In genomic region chr5:53379612-53380011, GRCm38 (mm10) we compare ENCODE assay signal across 8 mouse cellular contexts.
DNase-seq lines count a peak whose midpoint lies in the region; ATAC-seq and TF ChIP-seq lines count a peak whose summit lies in the region.

No protein-coding gene starts in this region.

- no peak for TF ChIP-seq EP300 in lung, postnatal 0 days (IDR thresholded peaks at IDR 0.05)

- peak; percentile 56 for DNase-seq in lung, postnatal 0 days (ENCODE audit: low spot score)
- no peak for DNase-seq in lung, postnatal 14 days
- peak; percentile 51 for DNase-seq in kidney, postnatal 0 days (ENCODE audit: low spot score)
- DNase-seq in right cerebral cortex, postnatal 25 days, result no peak
- DNase-seq in adrenal gland, adult 8-10 months, result no peak
- no peak for DNase-seq in Muller cell, postnatal 12 days (ENCODE audit: inconsistent ontology term)

- peak; percentile 36; the same call in 1 of the 2 replicates for ATAC-seq in lung, postnatal 0 days
- peak; percentile 90 for ATAC-seq in kidney, postnatal 0 days (replicated peaks; ENCODE audit: low FRiP score, low read depth)
- ATAC-seq in neural tube, embryonic 13.5 days (ENCODE audit: low read depth), result peak; percentile 70

- no peak overlapping the region for H3K4me2 ChIP-seq in lung, postnatal 0 days (replicated peaks; ENCODE audit: low read depth, low read length)
- H3K4me2 ChIP-seq in kidney, postnatal 0 days (ENCODE audit: low read length), result no peak overlapping the region
- 0 out of 2 replicates have a peak overlapping the region, but pooled peaks have one; percentile 16 for H3K4me2 ChIP-seq in neural tube, embryonic 13.5 days

- no peaks in the 10 kb centered on the region for H3K9me3 ChIP-seq in lung, postnatal 0 days (ENCODE audit: low read length)
- no peaks in the 10 kb centered on the region for H3K9me3 ChIP-seq in kidney, postnatal 0 days (replicated peaks; ENCODE audit: low read length)
- no peaks in the 10 kb centered on the region for H3K9me3 ChIP-seq in neural tube, embryonic 13.5 days

- TF ChIP-seq POLR2A in embryonic fibroblast, embryonic 13.5 days (IDR thresholded peaks at IDR 0.05; ENCODE audit: low read depth, low read length), result no peak

- H3K4me1 ChIP-seq in lung, postnatal 0 days (ENCODE audit: insufficient read depth, low read depth, low read length), result no peaks in the 10 kb centered on the region
- peaks cover 16% of the 10 kb centered on the region for H3K4me1 ChIP-seq in embryonic fibroblast, embryonic 13.5 days (ENCODE audit: control insufficient read depth, insufficient read depth, low read length)
- no peaks in the 10 kb centered on the region for H3K4me1 ChIP-seq in kidney, postnatal 0 days (replicated peaks; ENCODE audit: insufficient read depth, low read length)
- H3K4me1 ChIP-seq in neural tube, embryonic 13.5 days (replicated peaks), result peaks cover 10% of the 10 kb centered on the region

- no peaks in the 10 kb centered on the region for H3K36me3 ChIP-seq in lung, postnatal 0 days (ENCODE audit: insufficient read depth, low read length)
- H3K36me3 ChIP-seq in kidney, postnatal 0 days (ENCODE audit: insufficient read depth, low read length), result no peaks in the 10 kb centered on the region
- no peaks in the 10 kb centered on the region for H3K36me3 ChIP-seq in neural tube, embryonic 13.5 days

- H3K27me3 ChIP-seq in lung, postnatal 0 days (replicated peaks; ENCODE audit: insufficient read depth, low read length), result no peaks in the 10 kb centered on the region
- no peaks in the 10 kb centered on the region for H3K27me3 ChIP-seq in kidney, postnatal 0 days (ENCODE audit: insufficient read depth, low read length)
- peaks cover 4% of the 10 kb centered on the region; the same call in 1 of the 2 replicates for H3K27me3 ChIP-seq in neural tube, embryonic 13.5 days

- whole genome bisulfite sequencing in lung, postnatal 0 days, result 38% methylated on average over 17 of the region's 17 CpGs
- 23% methylated on average over 17 of the region's 17 CpGs for WGBS in kidney, postnatal 0 days
- WGBS in neural tube, embryonic 13.5 days, result 26% methylated on average over 17 of the region's 17 CpGs

- H3K27ac ChIP-seq in lung, postnatal 0 days (ENCODE audit: low read length), result no peak overlapping the region
- H3K27ac ChIP-seq in embryonic fibroblast, embryonic 13.5 days (ENCODE audit: insufficient read depth, low read length), result peak overlapping the region; percentile 23; the same call in 1 of the 2 replicates
- H3K27ac ChIP-seq in kidney, postnatal 0 days, result peak overlapping the region; percentile 44; the same call in 1 of the 2 replicates
- H3K27ac ChIP-seq in neural tube, embryonic 13.5 days (replicated peaks), result peak overlapping the region; percentile 65; the same call in 1 of the 2 replicates

- no peak for TF ChIP-seq CTCF in lung, postnatal 0 days (IDR thresholded peaks at IDR 0.05)
- no peak for TF ChIP-seq CTCF in embryonic fibroblast, embryonic 13.5 days (IDR thresholded peaks at IDR 0.05; ENCODE audit: borderline replicate concordance, insufficient read depth, low read length)
- TF ChIP-seq CTCF in kidney, postnatal 0 days (IDR thresholded peaks at IDR 0.05; ENCODE audit: low read depth), result no peak

- no peak overlapping the region for H3K9ac ChIP-seq in lung, postnatal 0 days (replicated peaks; ENCODE audit: low read depth)
- peak overlapping the region; percentile 35; the same call in 1 of the 2 replicates for H3K9ac ChIP-seq in kidney, postnatal 0 days (ENCODE audit: low read depth, low read length)
- H3K9ac ChIP-seq in neural tube, embryonic 13.5 days, result peak overlapping the region; percentile 41; the same call in 1 of the 2 replicates

- no peak overlapping the region for H3K4me3 ChIP-seq in lung, postnatal 0 days (ENCODE audit: low read depth, low read length)
- H3K4me3 ChIP-seq in embryonic fibroblast, embryonic 13.5 days (ENCODE audit: insufficient read depth, low read length), result no peak overlapping the region
- no peak overlapping the region for H3K4me3 ChIP-seq in kidney, postnatal 0 days (replicated peaks; ENCODE audit: low read depth, low read length)
- H3K4me3 ChIP-seq in neural tube, embryonic 13.5 days, result no peak overlapping the region

Comparison
In these comparisons a context has a peak if more than half of its experiments do, and no peak if none do; other contexts are left out.
1. DNase-seq: peak in lung, postnatal 0 days (single experiment) and kidney, postnatal 0 days (single experiment); none in lung, postnatal 14 days (single experiment), right cerebral cortex, postnatal 25 days (single experiment), adrenal gland, adult 8-10 months (single experiment) and Muller cell, postnatal 12 days (single experiment).
2. ATAC-seq: peak in every context shown above with its lines; median percentile 90 in kidney, postnatal 0 days; 70 in neural tube, embryonic 13.5 days; 36 in lung, postnatal 0 days.